Mouse (Mus musculus) heart, embryonic 15.5 days (tissue): ENCODE data around the gene Gse1. TPM values are rescaled to one million over a fixed set of nuclear protein-coding genes. Genes with fewer than 3 reads are reported as not detected.

Experiments
- ATAC-seq: fragments of 200-750 bp; cut with Nextera tagmentation; replicated peaks from 2 replicates; pipeline ENCODE4 v1.8.0; 2017; ENCODE audit warnings: low read depth, moderate TSS enrichment; ENCODE audit not compliant: insufficient number of reproducible peaks, insufficient read depth, low FRiP score
- H3K27ac ChIP-seq: fragments of 300-500 bp; sonication (generic); 2 replicates; pipeline ENCODE4 v1.5.1; 2015; ENCODE audit warnings: mild to moderate bottlenecking, inconsistent platforms
- H3K27me3 ChIP-seq: fragments of 300-500 bp; sonication (generic); 2 replicates; pipeline ENCODE4 v1.6.1; 2015; ENCODE audit warnings: inconsistent platforms
- H3K36me3 ChIP-seq: fragments of 300-500 bp; sonication (generic); 2 replicates; pipeline ENCODE4 v1.6.1; 2015; ENCODE audit warnings: mild to moderate bottlenecking, inconsistent platforms
- H3K4me1 ChIP-seq: fragments of 300-500 bp; sonication (generic); replicated peaks from 2 replicates; pipeline ENCODE4 v1.6.1; 2015; ENCODE audit warnings: inconsistent platforms
- H3K4me2 ChIP-seq: fragments of 300-500 bp; sonication (generic); 2 replicates; pipeline ENCODE4 v1.6.1; 2015; ENCODE audit warnings: inconsistent platforms, mild to moderate bottlenecking, moderate library complexity
- H3K4me3 ChIP-seq: fragments of 300-500 bp; sonication (generic); 2 replicates; pipeline ENCODE4 v1.5.1; 2015; ENCODE audit warnings: mild to moderate bottlenecking, inconsistent platforms
- H3K9ac ChIP-seq: fragments of 300-500 bp; sonication (generic); 2 replicates; pipeline ENCODE4 v1.6.1; 2015; ENCODE audit warnings: mild to moderate bottlenecking, inconsistent platforms
- H3K9me3 ChIP-seq: fragments of 300-500 bp; sonication (generic); replicated peaks from 2 replicates; pipeline ENCODE4 v1.6.1; 2016; ENCODE audit warnings: inconsistent platforms
- WGBS: fragments of 180-500 bp; shearing (Covaris S2); methylation state at CpG from one replicate; pipeline ENCODE4 v1.1.7; 2015; ENCODE audit warnings: mixed read lengths; 5-methylcytosine and 5-hydroxymethylcytosine counted together
- polyA plus RNA-seq: library from polyadenylated mRNA; unstranded; fragments of >200 nt; fragmentation: Nextera tagmentation; extraction: Ambion mirVana; gene quantifications from 2 replicates; pipeline ENCODE4 v1.2.1, GENCODE M21; 2015

Gse1 gene
- polyA plus RNA-seq, 1 experiment from 2014 or later: 8.9 TPM

DNA sequence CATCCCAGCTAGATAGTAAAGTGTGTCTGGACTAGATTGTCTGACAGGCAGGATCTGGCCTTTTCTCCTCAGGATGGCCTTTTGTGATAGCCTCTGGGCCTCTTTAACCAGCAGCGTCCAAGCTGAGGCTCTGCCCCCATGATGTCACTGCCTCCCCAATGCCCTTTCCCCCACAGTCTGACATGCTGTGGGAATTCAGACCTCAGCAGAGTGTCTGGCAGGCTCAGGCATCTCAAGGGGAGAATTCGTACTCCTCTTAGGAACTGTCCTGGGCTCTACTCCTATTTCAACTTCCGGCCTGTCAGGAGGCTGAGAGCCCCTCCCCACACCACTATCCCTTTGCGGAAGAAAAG is 236.3 kb downstream of the Gse1 start:
- no peaks in the 10 kb centered on the region for H3K9me3 ChIP-seq
- 0 out of 2 replicates have a peak, but pooled peaks cover 2% of the 10 kb centered on the region for H3K27me3 ChIP-seq
- H3K9ac ChIP-seq: no peak overlapping the region
- peak overlapping the region; percentile 66 for H3K27ac ChIP-seq
- H3K4me3 ChIP-seq: no peak overlapping the region
- WGBS: 46% methylated on average over 4 of the region's 4 CpGs
- no peaks in the 10 kb centered on the region for H3K36me3 ChIP-seq
- ATAC-seq: no peak
- H3K4me2 ChIP-seq: no peak overlapping the region
- peaks cover 66% of the 10 kb centered on the region for H3K4me1 ChIP-seq

- Histone ChIP-seq H3K36me3 (no peaks in the 10 kb centered on the region), H3K9me3 (no peaks in the 10 kb centered on the region), H3K27me3 (0 out of 2 replicates have a peak, but pooled peaks cover 2% of the 10 kb centered on the region), H3K27ac (peak overlapping the region; percentile 66), H3K4me1 (peaks cover 55% of the 10 kb centered on the region), H3K4me3 (no peak overlapping the region), H3K4me2 (peak overlapping the region; percentile 21), H3K9ac (no peak overlapping the region)
- WGBS: 9% methylated on average over 8 of the region's 8 CpGs
- peak; percentile 63 for ATAC-seq
These were observed 237.5 kb downstream of the Gse1 start for GRCm38 (mm10) chr8:120465710-120466109.

- no peak for ATAC-seq
- Histone ChIP-seq H3K9ac (no peak overlapping the region), H3K27ac (peak overlapping the region; percentile 66), H3K27me3 (0 out of 2 replicates have a peak, but pooled peaks cover 2% of the 10 kb centered on the region), H3K9me3 (no peaks in the 10 kb centered on the region), H3K4me3 (no peak overlapping the region), H3K36me3 (no peaks in the 10 kb centered on the region), H3K4me2 (no peak overlapping the region), H3K4me1 (peaks cover 54% of the 10 kb centered on the region)
- WGBS: 62% methylated on average over 10 of the region's 10 CpGs
These were observed 238.0 kb downstream of the Gse1 start for GRCm38 (mm10) chr8:120466266-120466665.

DNA sequence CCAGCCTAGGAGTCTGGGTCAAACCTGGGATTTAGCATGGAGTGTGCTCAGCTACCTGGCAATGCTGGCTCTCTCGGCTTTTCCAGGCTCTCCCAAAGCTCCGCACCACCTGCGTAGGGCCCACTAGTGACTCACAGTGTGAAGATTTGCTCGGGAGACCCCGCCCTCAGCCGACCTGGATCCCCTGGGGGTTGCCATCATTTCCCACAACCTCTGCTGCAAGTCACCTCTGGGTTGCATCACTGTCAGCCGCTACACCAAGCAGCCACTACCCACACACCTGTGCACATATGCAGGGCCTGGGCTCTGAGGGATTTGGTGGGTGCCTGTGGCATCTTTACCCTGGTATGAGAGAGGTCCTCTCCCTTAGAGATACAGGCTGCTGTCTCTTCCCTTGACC is 239.3 kb downstream of the Gse1 start:
- H3K36me3 ChIP-seq: no peaks in the 10 kb centered on the region
- no peak overlapping the region for H3K4me2 ChIP-seq
- H3K27ac ChIP-seq: no peak overlapping the region
- no peak overlapping the region for H3K4me3 ChIP-seq
- 86% methylated on average over 7 of the region's 7 CpGs for WGBS
- H3K9me3 ChIP-seq: no peaks in the 10 kb centered on the region
- no peak overlapping the region for H3K9ac ChIP-seq
- peaks cover 54% of the 10 kb centered on the region for H3K4me1 ChIP-seq
- ATAC-seq: no peak
- H3K27me3 ChIP-seq: 0 out of 2 replicates have a peak, but pooled peaks cover 2% of the 10 kb centered on the region

GRCm38 (mm10) chr8:120470170-120470569 is 241.9 kb downstream of the Gse1 start:
- Histone ChIP-seq H3K4me1 (peaks cover 60% of the 10 kb centered on the region), H3K36me3 (no peaks in the 10 kb centered on the region), H3K4me2 (no peak overlapping the region), H3K27me3 (0 out of 2 replicates have a peak, but pooled peaks cover 2% of the 10 kb centered on the region), H3K27ac (no peak overlapping the region), H3K4me3 (no peak overlapping the region), H3K9ac (no peak overlapping the region), H3K9me3 (no peaks in the 10 kb centered on the region)
- WGBS: 84% methylated on average over 12 of the region's 12 CpGs
- ATAC-seq: no peak

- H3K4me1 ChIP-seq: peaks cover 60% of the 10 kb centered on the region
- no peak for ATAC-seq
- 23% methylated on average over 7 of the region's 7 CpGs for WGBS
These were observed 242.9 kb downstream of the Gse1 start for GRCm38 (mm10) chr8:120471166-120471565.

GRCm38 (mm10) chr8:120471752-120472151 is 243.5 kb downstream of the Gse1 start:
- no peak for ATAC-seq
- Histone ChIP-seq H3K4me1 (peaks cover 60% of the 10 kb centered on the region), H3K27me3 (0 out of 2 replicates have a peak, but pooled peaks cover 2% of the 10 kb centered on the region), H3K9ac (no peak overlapping the region), H3K4me3 (no peak overlapping the region), H3K27ac (peak overlapping the region; percentile 50; the same call in 1 of the 2 replicates), H3K9me3 (no peaks in the 10 kb centered on the region), H3K4me2 (peak overlapping the region; percentile 40), H3K36me3 (no peaks in the 10 kb centered on the region)
- 43% methylated on average over 2 of the region's 2 CpGs for WGBS

More at GRCm38 (mm10) chr8:120471166-120471565, 242.9 kb downstream of the Gse1 start:
- H3K9ac ChIP-seq: no peak overlapping the region
- 0 out of 2 replicates have a peak, but pooled peaks cover 2% of the 10 kb centered on the region for H3K27me3 ChIP-seq
- no peak overlapping the region for H3K4me3 ChIP-seq
- H3K4me2 ChIP-seq: no peak overlapping the region
- no peaks in the 10 kb centered on the region for H3K9me3 ChIP-seq
- no peak overlapping the region for H3K27ac ChIP-seq
- no peaks in the 10 kb centered on the region for H3K36me3 ChIP-seq

GRCm38 (mm10) chr8:120472230-120472629 is 244.0 kb downstream of the Gse1 start:
- ATAC-seq: 0 out of 2 replicates have a peak, but pooled peaks have one; percentile 3
- WGBS: 19% methylated on average over 16 of the region's 16 CpGs
- H3K36me3 ChIP-seq: no peaks in the 10 kb centered on the region
- H3K27ac ChIP-seq: peak overlapping the region; percentile 50
- H3K4me3 ChIP-seq: no peak overlapping the region
- H3K4me2 ChIP-seq: peak overlapping the region; percentile 40
- H3K4me1 ChIP-seq: peaks cover 60% of the 10 kb centered on the region
- H3K9ac ChIP-seq: no peak overlapping the region; the same call in 1 of the 2 replicates
- H3K9me3 ChIP-seq: no peaks in the 10 kb centered on the region
- 0 out of 2 replicates have a peak, but pooled peaks cover 2% of the 10 kb centered on the region for H3K27me3 ChIP-seq

- no peak overlapping the region for H3K27ac ChIP-seq
- no peak overlapping the region for H3K4me2 ChIP-seq
- H3K4me3 ChIP-seq: no peak overlapping the region
- no peaks in the 10 kb centered on the region for H3K27me3 ChIP-seq
- ATAC-seq: 0 out of 2 replicates have a peak, but pooled peaks have one; percentile 10
- 82% methylated on average over 13 of the region's 13 CpGs for WGBS
- H3K9me3 ChIP-seq: no peaks in the 10 kb centered on the region
- no peaks in the 10 kb centered on the region for H3K36me3 ChIP-seq
- peaks cover 60% of the 10 kb centered on the region for H3K4me1 ChIP-seq
- no peak overlapping the region for H3K9ac ChIP-seq
These were observed 245.6 kb downstream of the Gse1 start for GRCm38 (mm10) chr8:120473729-120474364.

DNA sequence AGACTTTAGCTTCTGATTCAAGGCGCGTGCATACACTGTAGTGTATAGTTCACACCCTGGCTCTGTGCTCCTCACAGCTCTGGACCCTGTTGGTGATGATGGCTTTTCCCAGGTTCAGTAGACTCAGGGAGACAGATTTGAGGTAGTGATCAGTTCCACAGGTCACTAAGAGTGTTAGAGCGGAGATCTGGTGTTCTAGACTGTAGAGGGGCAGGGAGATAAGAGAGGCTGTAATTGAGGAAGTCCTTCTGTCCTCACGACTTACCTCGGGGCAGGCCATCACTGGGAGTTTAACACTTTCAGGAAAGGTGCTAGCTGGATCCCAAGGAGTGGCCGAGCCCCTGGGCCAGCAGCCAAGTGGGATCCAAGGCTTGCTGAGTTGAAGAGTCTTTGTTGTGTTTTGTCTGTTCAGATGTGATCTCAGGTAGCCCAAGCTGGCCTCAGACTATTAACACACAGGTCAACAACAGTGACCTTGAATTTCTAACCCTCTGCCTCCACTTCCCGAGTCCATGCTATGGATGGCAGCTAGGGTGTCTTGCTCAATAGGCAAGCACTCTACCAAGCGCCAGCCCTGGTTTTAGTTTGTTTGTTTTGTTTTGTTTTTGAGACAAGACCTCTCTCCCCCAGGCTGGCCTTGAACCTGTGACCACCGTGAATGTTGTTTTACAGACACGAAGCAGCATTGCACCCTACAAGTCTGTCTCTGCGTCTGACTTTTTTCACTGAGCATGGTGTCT is 246.4 kb downstream of the Gse1 start:
- no peaks in the 10 kb centered on the region for H3K27me3 ChIP-seq
- H3K9me3 ChIP-seq: no peaks in the 10 kb centered on the region
- WGBS: 67% methylated on average over 11 of the region's 11 CpGs
- H3K9ac ChIP-seq: no peak overlapping the region
- no peak overlapping the region for H3K4me2 ChIP-seq
- H3K4me1 ChIP-seq: peaks cover 60% of the 10 kb centered on the region
- no peaks in the 10 kb centered on the region for H3K36me3 ChIP-seq
- no peak for ATAC-seq
- no peak overlapping the region for H3K4me3 ChIP-seq
- 0 out of 2 replicates have a peak overlapping the region, but pooled peaks have one; percentile 38 for H3K27ac ChIP-seq

DNA sequence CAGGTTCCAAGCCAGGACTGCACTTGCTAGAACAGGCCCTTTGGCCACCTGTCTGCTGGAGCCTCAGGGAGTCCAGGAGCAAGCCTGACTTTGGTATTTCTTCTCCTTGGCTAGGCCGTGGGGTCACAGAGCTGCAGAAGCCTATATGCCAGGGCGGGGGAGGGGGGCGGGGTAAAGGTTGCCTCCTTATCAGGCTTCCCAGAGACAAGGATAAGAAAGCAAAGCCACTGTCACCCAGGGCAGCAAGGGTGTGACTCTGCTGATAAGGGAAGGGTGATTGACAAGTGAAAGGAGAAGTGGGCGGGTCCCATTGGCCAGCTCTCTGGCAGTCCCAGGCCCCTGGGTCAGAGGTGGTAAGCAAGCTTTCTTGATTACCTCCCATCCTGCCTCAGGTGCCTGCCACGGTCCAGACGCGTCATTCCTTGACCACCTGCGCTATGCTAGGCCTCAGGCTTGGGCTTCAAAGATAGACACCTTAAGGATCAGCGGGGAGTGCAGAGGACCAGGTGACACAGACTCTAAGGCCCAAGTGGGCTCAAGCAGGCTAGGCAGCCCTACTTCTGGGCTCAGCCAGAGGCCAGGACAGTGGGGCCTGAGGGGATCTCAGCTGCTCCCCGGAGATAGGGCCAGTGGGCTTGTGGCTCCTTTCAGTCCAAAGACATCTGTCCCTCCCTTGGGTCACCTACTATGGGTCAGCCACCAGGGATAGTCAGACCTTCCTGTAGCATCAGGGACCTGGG is 247.4 kb downstream of the Gse1 start:
- no peak overlapping the region for H3K4me2 ChIP-seq
- H3K36me3 ChIP-seq: no peaks in the 10 kb centered on the region
- peaks cover 60% of the 10 kb centered on the region for H3K4me1 ChIP-seq
- H3K4me3 ChIP-seq: no peak overlapping the region
- H3K27ac ChIP-seq: peak overlapping the region; percentile 38; the same call in 1 of the 2 replicates
- no peak overlapping the region for H3K9ac ChIP-seq
- peak; percentile 33 for ATAC-seq
- 51% methylated on average over 10 of the region's 10 CpGs for WGBS
- no peaks in the 10 kb centered on the region for H3K27me3 ChIP-seq
- no peaks in the 10 kb centered on the region for H3K9me3 ChIP-seq
